Mouse (Mus musculus) mouse trophoblast stem cell (cell line): ENCODE measurements around the gene Abcd3.

Experiments used
- in situ Hi-C, 2 experiments: fragments of 300-500 bp; cut with MseI, MboI; formaldehyde crosslinking; loops; 2 replicates in 1 of 2; 3 replicates in 1 of 2; pipeline ENCODE4 v1.15.1; 2025

The Abcd3 gene

DNA sequence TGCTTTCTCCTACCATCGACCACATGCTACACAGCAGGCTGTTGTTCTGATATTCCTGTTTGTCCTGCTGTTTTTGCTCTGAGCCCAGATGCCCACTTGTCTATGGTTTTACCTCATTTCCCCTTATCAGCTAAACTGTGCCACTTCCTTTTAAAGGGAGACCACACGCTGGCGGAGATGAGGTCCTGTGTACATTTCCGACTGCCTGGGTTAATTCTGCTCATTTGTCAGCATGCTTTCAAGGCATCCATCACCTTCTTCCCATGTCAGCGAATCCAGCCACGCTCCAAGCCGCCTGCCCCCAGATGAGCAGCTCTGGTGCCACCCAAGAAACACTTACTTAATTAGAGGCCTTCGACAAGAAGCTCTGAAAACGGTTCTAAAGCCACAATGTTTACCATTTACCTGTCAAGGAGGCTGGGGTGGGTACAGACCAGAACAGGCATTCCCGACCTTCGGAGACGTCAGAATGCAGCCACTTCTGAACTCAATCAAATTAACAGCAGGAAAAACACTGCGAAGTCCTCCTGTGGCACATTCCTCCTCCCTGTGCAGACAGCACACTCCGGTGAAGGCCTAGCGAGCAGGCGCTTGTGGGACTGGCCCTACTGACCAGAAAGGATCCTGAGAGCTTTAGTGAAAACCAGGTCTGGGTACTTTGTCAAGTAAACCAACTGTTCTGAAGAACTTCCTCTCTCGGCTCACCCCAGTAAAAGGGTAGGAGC, 75.5 kb downstream of the Abcd3 start:
- in situ Hi-C loops = loop anchor here (5.0 to 25.0 kb wide), 3 partner anchors 187 to 435 kb away; no protein-coding TSS in a partner anchor

DNA sequence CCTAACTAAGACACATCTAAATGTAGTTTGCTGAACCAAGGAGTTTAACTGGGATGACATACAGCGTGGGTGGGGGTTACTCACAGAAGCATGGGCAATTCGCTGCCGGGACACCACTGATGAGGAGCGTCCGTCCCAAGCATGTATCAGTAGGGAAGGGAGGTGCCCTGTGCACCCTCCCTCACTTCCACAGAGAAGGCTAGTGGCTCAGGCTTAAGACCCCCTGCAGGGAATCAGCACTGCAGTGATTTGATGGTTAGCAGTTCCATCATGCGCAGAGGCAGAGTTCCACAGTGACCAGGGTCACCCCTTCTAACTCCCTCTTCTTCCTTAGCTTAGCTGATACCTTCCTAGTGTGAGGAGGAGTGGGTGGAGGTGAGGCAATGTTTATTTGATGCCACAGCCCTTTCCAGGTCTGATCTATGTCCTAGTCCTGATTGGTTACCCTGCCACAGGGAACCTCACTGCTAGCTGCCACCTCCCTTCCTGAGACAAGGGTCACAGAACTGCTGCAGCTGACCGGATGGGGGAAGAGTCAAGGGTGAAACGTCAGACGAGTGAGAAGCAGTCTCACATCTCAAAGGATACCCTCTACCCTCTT, 76.3 kb downstream of the Abcd3 start:
- in situ Hi-C loops = loop anchor here (5.0 to 25.0 kb wide), 3 partner anchors 187 to 434 kb away; no protein-coding TSS in a partner anchor

DNA sequence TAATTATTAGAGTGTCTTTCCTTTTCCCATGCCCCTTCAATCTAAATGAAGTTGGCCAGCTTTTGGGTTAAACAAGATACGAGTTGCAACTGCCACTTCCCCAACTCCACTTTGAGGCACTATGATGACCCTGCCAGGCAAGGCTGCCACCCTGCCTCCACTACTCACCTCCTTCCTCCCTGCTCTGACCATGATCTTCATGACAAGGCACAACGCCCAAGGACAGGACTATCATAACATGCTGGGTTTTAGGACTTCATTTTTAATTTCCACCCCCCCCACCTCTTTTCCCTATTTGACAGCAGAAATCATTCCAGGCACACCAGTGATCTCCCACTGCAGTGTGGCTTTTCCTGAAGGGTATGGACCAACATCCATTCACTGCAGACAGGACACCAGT, 77.2 kb downstream of the Abcd3 start:
- in situ Hi-C loops = loop anchor here (5.0 to 25.0 kb wide), 3 partner anchors 186 to 433 kb away; no protein-coding TSS in a partner anchor

DNA sequence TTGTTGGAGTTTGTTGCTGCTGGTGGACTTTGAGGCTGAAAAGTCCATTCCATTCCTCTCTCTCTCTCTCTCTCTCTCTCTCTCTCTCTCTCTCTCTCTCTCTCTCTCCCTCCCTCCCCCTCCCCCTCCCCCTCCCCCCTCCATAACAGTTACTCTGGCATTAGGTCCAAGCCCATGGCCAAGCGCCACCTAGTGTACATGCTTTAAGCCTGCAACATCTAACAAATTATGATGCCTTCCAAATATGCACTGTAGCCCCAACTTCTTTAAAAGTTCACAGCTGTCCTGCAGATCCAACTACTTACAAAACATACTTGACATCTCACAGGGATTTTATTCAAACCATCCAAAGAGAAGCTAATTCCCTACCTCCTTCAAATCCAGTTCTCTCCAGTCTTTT, 77.6 kb downstream of the Abcd3 start:
- in situ Hi-C loops = loop anchor here (5.0 to 25.0 kb wide), 3 partner anchors 185 to 433 kb away; no protein-coding TSS in a partner anchor

DNA sequence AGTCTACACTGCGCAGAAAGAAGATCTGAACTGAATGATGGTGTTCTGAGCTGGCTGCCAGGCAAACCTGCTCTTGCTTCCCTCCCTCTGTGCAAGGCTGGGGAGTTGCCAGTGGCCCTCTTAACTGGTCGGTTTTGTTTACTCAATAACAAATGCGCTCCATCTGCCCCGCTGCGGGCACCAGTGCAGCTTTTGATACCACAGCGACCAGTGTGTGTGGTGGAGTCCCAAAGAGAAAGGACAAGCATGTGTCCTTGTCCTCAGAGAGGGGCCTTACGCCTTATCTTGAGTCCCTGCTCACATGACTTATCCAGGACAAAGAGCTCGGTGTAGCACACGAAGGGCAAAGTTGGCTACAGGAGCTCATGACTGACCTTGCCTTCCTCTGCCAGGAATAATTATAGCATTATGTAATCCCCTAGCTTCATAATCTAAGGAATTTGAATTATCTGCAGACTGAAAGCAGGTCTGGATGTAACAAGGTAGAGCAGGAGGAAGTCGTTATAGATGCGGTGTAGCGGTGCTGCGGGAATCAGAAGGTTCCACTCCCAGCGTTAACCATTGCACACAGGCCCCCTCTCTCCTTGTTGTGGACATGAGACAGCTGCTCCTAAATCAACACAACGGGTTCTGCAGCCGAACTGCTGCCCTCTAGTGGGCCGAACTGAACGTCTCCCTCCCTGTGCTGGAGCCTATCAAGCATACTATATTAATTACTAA, 78.9 kb downstream of the Abcd3 start:
- in situ Hi-C loops = loop anchor here (5.0 to 25.0 kb wide), 3 partner anchors 184 to 431 kb away; no protein-coding TSS in a partner anchor

DNA sequence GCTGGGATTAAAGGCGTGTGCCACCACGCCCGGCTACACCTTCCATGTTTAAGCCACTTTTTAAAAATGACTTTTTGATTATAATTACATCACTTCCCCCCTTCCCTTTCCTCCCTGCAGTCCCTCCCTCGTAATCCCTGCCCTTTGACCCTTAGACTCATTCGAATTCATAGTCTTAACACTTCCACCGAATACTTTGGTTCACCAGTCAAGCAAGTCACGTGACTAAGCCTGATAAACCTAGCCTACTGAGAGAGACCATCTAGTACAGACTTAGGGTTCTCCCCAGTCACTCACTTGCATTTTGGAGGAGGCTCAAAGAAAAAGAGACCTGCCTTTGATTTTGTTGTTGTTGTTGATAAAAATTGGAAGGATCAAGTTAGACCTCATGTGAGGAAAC, 79.6 kb downstream of the Abcd3 start:
- in situ Hi-C loops = loop anchor here (5.0 to 25.0 kb wide), 3 partner anchors 183 to 431 kb away; no protein-coding TSS in a partner anchor

DNA sequence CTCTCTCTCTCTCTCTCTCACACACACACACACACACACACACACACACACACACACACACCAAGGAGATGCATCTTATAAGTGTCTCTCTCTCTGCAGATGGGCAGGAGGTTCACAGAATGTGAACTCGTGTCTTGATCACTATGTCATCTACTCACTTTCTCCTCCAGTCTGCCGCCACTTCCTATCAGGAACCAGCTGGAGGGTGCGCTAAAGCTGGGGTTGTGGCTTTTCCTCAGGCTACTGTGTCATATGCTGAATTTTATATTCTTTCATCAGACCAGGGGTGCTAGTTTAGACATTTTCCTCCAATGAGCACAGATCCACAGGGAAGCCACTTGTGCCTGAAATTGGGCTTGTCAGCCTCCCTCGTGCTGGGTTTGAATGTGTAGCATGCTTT, 85.4 kb downstream of the Abcd3 start:
- in situ Hi-C loops = loop anchor here (10.0 to 25.0 kb wide), 2 partner anchors 417 to 425 kb away; no protein-coding TSS in a partner anchor

DNA sequence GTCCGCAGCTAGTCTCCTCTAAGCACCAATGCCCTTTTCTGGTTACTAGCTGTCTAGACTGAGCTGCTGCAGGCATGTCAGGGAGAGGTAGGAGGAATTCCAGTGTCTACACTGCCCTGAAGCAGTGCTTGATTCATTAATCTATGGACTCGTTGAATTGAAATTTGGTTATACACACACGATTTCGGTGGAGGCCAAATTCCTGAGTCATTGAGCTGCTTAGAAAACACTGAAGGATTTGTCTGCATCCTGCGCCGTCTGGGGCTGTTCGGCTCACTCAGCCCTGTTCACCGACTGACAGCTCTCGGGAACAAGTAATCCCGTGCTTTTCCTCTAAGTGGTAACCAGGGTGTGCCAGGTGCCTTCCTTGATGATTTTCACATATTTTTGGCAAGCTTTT, 89.5 kb downstream of the Abcd3 start:
- in situ Hi-C loops = loop anchor here in 1 of 2 experiments (25.0 kb wide), 1 partner anchor 413 kb away; no protein-coding TSS in a partner anchor

DNA sequence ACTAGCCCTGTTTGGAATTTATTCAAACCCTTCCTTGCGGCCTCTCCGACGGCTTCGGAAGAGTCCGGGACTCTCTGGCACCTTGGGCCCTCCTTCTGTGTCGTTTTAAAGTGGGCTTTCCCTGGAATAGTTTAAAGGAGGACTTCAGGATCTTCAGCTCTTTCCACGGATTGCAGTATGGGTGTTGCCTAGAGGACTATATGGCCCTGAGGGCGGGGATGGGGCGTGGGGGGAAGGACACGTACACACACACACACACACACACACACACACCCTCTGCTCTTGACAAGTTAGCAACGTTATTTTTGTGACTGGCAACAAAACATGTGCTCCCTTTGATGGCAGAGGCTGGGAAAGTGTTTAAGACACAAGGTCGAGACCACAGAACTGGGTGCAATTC, 90.5 kb downstream of the Abcd3 start:
- in situ Hi-C loops = no loop called here

DNA sequence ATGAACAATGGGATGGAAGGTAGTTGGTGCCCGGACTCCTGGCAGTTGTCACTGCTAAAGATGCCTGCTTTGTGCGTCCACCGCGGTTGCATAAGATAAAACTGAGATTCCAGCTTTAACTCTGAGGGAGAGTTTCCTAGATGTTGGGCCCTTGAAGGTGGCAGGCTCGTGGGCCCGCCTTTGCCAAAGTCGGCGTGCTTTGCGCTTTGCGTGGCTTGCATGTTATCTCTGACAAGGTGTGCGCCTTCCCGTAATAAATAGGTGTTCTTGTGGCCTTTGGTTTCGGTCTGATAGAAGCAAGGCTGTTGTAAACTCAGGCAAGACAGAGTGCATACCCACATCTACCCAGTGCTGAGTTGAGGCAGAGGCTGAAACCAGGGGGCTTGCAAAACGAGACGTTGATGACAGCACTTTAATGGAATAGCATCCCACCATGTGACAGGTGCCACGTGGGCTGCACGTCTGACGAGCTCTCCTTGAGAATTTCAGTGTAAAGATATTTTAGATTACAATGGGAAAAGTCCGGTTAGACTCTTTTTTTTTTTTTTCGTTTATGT, 91.1 kb downstream of the Abcd3 start:
- in situ Hi-C loops = no loop called here

DNA sequence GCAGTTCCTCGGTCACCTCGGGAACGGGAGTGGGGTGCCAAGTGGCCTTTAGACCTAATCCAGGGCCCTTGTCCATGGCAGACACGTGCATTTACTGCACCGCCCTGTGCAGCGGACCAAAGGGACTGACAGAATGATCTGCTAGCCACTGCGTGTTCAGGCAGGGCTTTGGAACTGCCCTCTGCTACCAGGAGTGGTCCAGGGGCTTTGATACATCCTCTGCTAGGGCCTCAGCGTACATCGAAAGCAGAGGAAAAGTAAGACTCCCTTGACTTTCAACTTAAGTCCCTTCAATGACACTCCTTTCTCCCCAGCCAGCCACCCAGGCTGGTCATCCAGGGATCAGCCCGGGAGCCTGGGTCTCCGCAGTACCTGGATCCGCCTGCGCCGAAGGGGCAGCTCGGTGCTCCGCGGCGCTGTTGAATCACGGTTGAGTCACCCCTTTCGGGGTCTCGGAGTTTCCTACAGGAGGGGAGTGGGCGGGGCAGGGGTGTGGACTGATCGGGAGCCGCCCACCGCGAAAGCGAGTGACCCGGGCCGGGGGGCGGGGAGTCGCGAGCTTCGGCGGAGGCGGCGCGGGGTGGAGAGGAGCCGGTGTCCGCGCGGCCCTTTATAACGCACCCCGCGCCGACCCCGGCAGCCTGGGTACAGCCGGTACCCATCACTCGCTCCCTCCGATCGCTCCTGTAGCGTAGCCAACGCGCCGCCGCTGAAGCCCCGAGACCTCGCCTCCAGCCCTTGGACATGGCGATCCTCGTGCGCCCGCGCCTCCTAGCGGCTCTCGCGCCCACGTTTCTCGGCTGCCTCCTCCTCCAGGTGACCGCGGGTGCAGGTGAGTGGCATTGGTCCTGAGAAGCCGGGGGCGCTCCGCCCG, 91.9 kb downstream of the Abcd3 start, which contains the start of gene F3:
F3 (plus strand) TSS at position 567 of the 874 bp plus-strand sequence.
- in situ Hi-C loops = no loop called here

DNA sequence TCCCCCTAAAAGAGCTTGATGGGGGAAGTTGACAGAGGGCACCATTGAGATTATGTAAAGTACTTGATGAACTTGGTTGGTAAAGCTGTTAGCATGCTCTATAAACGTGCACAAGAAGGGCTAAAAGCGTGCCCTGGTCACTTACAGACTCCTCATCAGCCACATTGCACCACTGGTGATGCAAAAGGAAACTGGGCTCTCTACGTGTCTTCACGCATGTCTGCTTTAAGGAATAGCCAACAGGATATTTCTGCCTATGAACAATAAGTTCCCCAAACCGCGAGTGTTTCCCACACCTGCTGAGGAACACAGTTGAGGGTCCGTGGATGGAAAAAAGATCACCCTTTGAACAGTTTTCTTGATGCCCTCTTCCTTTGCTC, 93.4 kb downstream of the Abcd3 start:
- in situ Hi-C loops = no loop called here

DNA sequence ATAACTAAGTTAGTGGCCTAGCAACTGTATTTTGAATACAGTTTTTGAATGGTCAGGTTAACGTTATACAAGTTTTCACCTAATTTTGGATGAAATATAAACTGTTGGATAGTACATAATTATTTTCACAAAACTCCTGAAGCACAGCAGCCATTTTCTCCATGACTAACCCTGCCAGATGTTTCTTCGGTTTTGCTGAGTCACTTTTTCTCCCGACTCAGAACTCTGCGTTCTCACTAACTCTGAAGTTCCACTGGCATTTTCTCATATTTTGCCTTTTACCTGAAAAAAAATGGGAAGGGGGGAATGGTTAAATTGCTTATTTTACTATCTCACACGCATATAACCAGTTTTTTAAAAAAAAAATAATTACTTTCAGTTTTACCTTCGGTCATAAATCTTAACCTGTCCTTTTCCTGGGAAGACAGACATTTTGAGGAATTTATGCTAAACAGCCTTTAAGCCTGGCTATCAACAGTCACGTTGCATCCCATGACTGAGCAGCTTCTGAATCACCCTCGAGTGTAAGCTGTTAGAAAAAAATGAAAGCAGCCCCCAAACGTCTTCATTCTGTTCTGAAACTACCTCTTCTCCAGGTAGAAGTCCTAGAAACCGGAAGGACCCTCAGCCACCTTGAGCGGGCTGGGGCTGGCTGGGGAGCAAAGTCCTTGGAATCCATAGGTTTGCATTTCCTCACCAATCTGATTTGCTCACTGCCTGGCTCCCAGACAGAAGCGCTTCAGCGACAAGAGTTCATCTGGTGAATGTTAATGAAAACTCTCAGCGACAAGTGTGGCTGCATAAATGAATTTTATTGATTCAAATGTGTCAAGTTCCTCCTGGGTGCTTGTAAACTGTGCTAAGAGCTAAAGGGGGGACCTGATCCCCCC, 94.1 kb downstream of the Abcd3 start:
- in situ Hi-C loops = no loop called here

DNA sequence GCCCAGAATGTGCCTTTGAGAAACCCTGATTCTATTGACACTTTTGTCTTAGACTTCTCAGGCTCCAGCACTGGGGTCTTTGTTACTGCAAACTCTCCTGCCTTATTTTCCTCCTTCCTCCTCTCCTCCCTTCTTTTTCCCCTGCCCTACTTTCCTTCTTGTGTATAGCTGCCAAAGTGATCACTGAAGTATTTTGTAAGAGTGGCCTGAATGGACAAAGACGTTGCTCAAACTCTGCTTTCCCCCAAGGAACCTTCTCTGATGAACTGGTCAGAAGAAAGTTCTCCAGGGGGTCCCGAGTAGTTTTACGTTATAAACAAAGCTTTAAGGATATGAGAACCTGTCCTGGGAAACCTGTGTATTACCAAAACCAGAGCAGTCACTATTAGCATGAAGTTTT, 95.4 kb downstream of the Abcd3 start:
- in situ Hi-C loops = no loop called here

DNA sequence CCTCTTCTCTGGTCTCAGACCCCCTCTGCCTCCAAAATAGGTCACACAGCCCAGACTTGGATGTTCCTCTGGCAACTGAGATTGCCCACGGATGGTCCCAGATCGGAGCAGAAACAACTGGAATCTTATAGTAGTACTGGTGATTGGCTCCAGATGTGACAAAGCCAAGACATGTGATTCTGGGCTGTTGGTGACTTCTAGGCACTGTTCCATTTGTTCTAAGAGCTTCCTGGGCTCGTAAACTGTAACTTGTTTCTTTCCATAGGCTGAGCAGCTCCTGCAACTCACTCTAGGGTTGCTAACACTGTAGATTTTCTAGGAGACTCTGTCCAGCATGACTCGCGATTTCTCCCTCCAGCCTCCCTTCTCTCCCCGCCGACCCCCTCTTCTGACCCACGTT, 96.4 kb downstream of the Abcd3 start:
- in situ Hi-C loops = no loop called here

DNA sequence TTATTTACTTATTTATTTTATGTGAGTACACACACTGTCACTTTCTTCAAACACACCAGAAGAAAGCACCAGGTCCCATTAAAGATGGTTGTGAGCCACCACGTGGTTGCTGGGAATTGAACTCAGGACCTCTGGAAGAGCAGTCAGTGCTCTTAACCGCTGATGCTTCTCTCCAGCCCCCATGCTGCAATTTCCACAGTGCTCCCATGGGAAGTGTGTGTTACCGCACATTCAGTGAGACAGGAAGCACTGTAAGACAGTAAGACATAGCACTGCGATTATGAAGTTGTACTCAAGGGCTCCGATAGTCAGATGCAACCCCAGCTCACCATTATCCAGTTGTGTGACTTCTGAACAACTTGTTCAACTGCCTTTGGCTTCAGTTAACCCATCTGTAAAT, 98.6 kb downstream of the Abcd3 start:
- in situ Hi-C loops = no loop called here

DNA sequence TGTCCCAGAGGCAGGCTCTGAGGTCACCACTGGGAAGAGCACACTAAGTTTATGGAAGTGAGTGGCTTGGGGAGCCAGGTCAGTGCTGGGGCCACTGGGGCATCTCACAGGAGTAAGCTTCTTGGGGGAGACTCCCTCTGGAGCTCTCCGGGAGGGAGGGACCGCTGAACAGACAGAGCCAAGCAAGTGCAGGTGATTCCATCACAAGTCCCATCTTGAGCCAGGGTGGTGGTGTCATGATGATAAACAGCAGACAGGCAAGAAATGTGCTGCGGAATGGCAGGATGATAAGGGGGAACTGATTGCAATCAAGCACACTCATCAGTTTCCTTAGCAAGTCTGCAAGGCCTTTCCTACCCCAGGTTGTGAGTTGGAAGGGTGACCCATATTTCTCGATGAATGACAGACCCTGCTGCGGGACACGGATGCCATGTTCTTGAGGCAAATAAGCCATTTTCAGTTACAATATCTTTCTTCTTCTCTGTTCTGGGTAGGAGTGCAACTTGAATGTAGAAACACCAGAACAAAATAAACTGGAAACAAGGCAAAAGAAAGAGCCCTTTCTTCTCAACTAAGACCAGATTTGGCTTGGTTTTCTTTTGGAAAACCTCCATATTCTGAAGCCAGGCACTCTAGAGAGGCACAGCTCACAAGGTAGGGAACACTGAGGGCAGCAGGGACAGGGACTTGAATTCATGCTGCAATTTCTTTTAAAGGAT, 99.2 kb downstream of the Abcd3 start:
- in situ Hi-C loops = no loop called here

DNA sequence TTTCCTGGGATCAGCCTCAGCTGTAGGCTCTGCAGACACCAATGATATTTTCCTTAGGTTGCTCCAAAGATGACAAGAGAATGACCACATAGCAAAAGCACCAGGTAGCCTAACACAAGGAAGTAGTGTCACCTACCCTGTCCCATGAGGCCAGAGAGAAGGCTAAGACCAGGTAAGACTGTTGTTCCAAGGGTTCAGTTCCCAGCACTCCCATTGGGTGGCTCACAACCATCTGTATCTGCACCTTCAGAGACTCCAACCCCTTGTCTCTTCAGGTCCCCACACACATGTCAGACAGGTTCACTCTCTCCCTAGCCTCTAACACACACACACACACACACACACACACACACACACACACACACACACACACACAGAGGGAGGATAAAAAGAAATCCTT, 99.8 kb downstream of the Abcd3 start:
- in situ Hi-C loops = no loop called here

DNA sequence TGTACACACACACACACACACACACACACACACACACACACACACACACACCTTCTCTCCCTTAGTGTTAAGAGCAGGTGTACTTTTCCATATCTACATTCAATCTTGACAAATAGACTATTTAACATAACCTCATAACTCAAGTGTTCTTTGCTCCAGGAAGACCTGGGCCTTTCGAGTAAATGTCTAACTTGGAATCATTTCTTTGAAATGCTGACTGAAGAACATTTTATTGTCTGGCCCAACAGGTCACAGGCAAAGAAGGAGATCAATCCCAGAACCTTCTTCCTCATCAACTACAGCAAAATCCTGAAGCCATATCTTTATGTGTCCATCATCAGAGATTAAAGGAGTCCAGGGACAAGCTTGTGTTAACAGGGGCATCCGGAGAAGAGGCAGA, 100.6 kb downstream of the Abcd3 start:
- in situ Hi-C loops = no loop called here
